Mouse (Mus musculus) adrenal gland, postnatal 14 days (tissue): Measurements from ENCODE around the gene Twist1. TPM values are rescaled to one million over a fixed set of nuclear protein-coding genes. Genes with fewer than 3 reads are reported as not detected.

Source experiments
- DNase-seq: peaks from one replicate; pipeline ENCODE4 v3.0.0; 2021; ENCODE audit warnings: mixed read lengths
- long read RNA-seq, 2 experiments: library from polyadenylated mRNA; stranded (forward); transcript quantifications; one replicate each; pipeline ENCODE4 v2.0.0; 2021
- total RNA-seq: library from RNA; stranded (reverse); gene quantifications from 2 replicates; pipeline ENCODE4 v1.2.3, GENCODE M21; 2021

The Twist1 gene
- 10.5 and 11.0 TPM in 2 replicates for total RNA-seq
- long read RNA-seq, experiment 1, transcript Twist1-201 (2 exons, 1,628 nt), result major isoform, 17 of 19 reads
- long read RNA-seq, experiment 1, partial matches to known transcripts, result 0 of 19 reads
- long read RNA-seq, experiment 1, other reads (novel, unspliced or antisense), result 2 of 19 reads
- long read RNA-seq, experiment 2, transcript Twist1-201 (2 exons, 1,628 nt), result major isoform, 6 of 6 reads
- long read RNA-seq, experiment 2, partial matches to known transcripts, result 0 of 6 reads
- long read RNA-seq, experiment 2, other reads (novel, unspliced or antisense), result 0 of 6 reads

GRCm38 (mm10) chr12:33957400-33958240, at the start of gene Twist1:
TSS of gene Twist1 (plus strand) at chr12:33957671.
- DNase-seq, result peak; percentile 74

- no peak for DNase-seq
These were observed 30.7 kb upstream of the Twist1 start for GRCm38 (mm10) chr12:33926751-33927150.

GRCm38 (mm10) chr12:33927334-33928098, 30.0 kb upstream of the Twist1 start:
- DNase-seq, result no peak

- DNase-seq, result no peak
These were observed 28.9 kb upstream of the Twist1 start, which contains the start of gene Ferd3l for GRCm38 (mm10) chr12:33928331-33929192. TSS of gene Ferd3l (plus strand) at chr12:33928425.

- no peak for DNase-seq
These were observed 4.6 kb upstream of the Twist1 start for GRCm38 (mm10) chr12:33952843-33953242.

GRCm38 (mm10) chr12:33954931-33955565, 2.4 kb upstream of the Twist1 start:
- DNase-seq, result no peak

- peak; percentile 31 for DNase-seq
These were observed 1.7 kb upstream of the Twist1 start for GRCm38 (mm10) chr12:33955606-33956295.

- DNase-seq, result peak; percentile 38
These were observed 683 bp upstream of the Twist1 start for GRCm38 (mm10) chr12:33956576-33957399.

GRCm38 (mm10) chr12:33958241-33959194, 1.0 kb downstream of the Twist1 start:
- peak; percentile 36 for DNase-seq

- no peak for DNase-seq
These were observed 1.7 kb downstream of the Twist1 start for GRCm38 (mm10) chr12:33959206-33959605.

- DNase-seq, result no peak
These were observed 2.4 kb downstream of the Twist1 start for GRCm38 (mm10) chr12:33959846-33960245.

- no peak for DNase-seq
These were observed 3.5 kb downstream of the Twist1 start for GRCm38 (mm10) chr12:33961013-33961412.

- no peak for DNase-seq
These were observed 4.8 kb downstream of the Twist1 start for GRCm38 (mm10) chr12:33962118-33962772.

GRCm38 (mm10) chr12:33962773-33963130, 5.3 kb downstream of the Twist1 start:
- DNase-seq, result no peak

- no peak for DNase-seq
These were observed 6.3 kb downstream of the Twist1 start for GRCm38 (mm10) chr12:33963671-33964369.

GRCm38 (mm10) chr12:33964427-33964826, 7.0 kb downstream of the Twist1 start:
- DNase-seq, result no peak
